Mouse (Mus musculus) liver, embryonic 12.5 days (tissue): Measurements from ENCODE around the gene Cep112. TPM values are rescaled to one million over a fixed set of nuclear protein-coding genes. Genes with fewer than 3 reads are reported as not detected.

ENCODE experiments used
- polyA plus RNA-seq: library from polyadenylated mRNA; unstranded; fragments of >200 nt; fragmentation: Nextera tagmentation; extraction: Ambion mirVana; gene quantifications from 2 replicates; pipeline ENCODE4 v1.2.1, GENCODE M21; 2016

Cep112 gene
- polyA plus RNA-seq, 1 experiment from 2014 or later: 2.8 TPM

Other genes starting within 250 kb of the Cep112 start
- gene Apoh, start 81.8 kb upstream of the Cep112 start, polyA plus RNA-seq: 36.3 and 36.7 TPM in 2 replicates
- gene Prkca, start 81.3 kb upstream of the Cep112 start, polyA plus RNA-seq: 6.4 and 7.5 TPM in 2 replicates